In the genomic region with DNA sequence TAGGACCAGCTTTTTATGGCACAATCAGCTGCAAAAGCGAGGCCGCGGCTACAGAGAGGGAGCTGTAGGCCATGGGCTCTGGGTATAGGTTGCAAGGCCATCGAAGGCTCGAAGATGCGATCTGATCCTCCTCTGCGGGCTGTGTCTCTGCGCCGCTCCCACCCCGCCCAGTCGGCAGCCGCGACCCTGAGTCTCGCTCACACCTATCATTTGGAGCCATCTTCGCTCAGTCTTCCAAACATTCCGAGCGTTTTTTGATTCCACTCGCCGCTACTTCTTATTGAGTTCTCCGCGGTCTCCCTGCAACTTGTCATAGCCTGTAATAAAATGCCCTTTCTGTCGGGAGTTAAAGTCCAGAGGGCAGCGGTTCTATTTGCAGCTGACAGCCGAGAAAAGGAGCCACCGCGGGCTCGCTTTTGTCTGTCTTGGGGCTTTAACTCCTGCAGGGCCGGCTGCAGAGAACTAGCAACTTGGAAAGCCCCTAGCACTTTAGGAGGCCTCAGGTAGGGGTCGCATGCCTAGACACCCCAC, we compare ENCODE assay signal across 7 mouse cellular contexts.
DNase-seq lines count a peak whose midpoint lies in the region; ATAC-seq and TF ChIP-seq lines count a peak whose summit lies in the region.

No protein-coding gene starts in this region.

- H3K9ac ChIP-seq in hindbrain, embryonic 12.5 days, result 0 out of 2 replicates have a peak overlapping the region, but pooled peaks have one; percentile 14
- H3K9ac ChIP-seq in limb, embryonic 14.5 days (ENCODE audit: low read depth, low read length, severe bottlenecking), result no peak overlapping the region

- H3K4me3 ChIP-seq in hindbrain, embryonic 12.5 days, result peak overlapping the region; percentile 22
- H3K4me3 ChIP-seq in limb, embryonic 14.5 days (replicated peaks; ENCODE audit: low read length), result peak overlapping the region; percentile 10

- no peak for ATAC-seq in hindbrain, embryonic 12.5 days (ENCODE audit: low FRiP score)
- no peak for ATAC-seq in limb, embryonic 14.5 days (ENCODE audit: low FRiP score, low read depth)

- peaks cover 82% of the 10 kb centered on the region for H3K27me3 ChIP-seq in hindbrain, embryonic 12.5 days
- H3K27me3 ChIP-seq in limb, embryonic 14.5 days (ENCODE audit: control insufficient read depth, insufficient read depth, low read length), result peaks cover 60% of the 10 kb centered on the region

- H3K27ac ChIP-seq in hindbrain, embryonic 12.5 days, result no peak overlapping the region
- H3K27ac ChIP-seq in limb, embryonic 14.5 days (replicated peaks; ENCODE audit: low read depth, low read length), result no peak overlapping the region

- H3K36me3 ChIP-seq in hindbrain, embryonic 12.5 days, result no peaks in the 10 kb centered on the region
- H3K36me3 ChIP-seq in limb, embryonic 14.5 days (ENCODE audit: control insufficient read depth, insufficient read depth, low read length), result no peaks in the 10 kb centered on the region

- no peak for TF ChIP-seq POLR2A in limb, embryonic 14.5 days (IDR thresholded peaks at IDR 0.05; ENCODE audit: borderline replicate concordance, extremely low read depth, insufficient read depth, insufficient read length)

- H3K4me1 ChIP-seq in hindbrain, embryonic 12.5 days, result peaks cover 11% of the 10 kb centered on the region
- 0 out of 2 replicates have a peak, but pooled peaks cover 3% of the 10 kb centered on the region for H3K4me1 ChIP-seq in limb, embryonic 14.5 days (ENCODE audit: control insufficient read depth, insufficient read depth, low read length)

- WGBS in hindbrain, embryonic 12.5 days, result under 1% methylated on average over 29 of the region's 29 CpGs
- under 1% methylated on average over 29 of the region's 29 CpGs for WGBS in limb, embryonic 14.5 days

- DNase-seq in ovary, postnatal 36 days (ENCODE audit: low spot score), result peak; percentile 15
- no peak for DNase-seq in ovary, postnatal 14 days (ENCODE audit: low spot score)
- no peak for DNase-seq in limb, embryonic 14.5 days (ENCODE audit: low spot score)
- DNase-seq in yolk sac, embryonic 10.5 days (ENCODE audit: low spot score), result peak; percentile 23
- DNase-seq in spleen, adult 12 weeks (ENCODE audit: low spot score), result no peak
- DNase-seq in frontal cortex, adult 2 months (ENCODE audit: extremely low spot score in 1 of 2, low spot score in 1 of 2), result no peak

- peak overlapping the region; percentile 53 for H3K4me2 ChIP-seq in hindbrain, embryonic 12.5 days (replicated peaks)
- peak overlapping the region; percentile 39 for H3K4me2 ChIP-seq in limb, embryonic 14.5 days (replicated peaks; ENCODE audit: low read depth, low read length, severe bottlenecking)

- H3K9me3 ChIP-seq in hindbrain, embryonic 12.5 days (replicated peaks), result 0 out of 2 replicates have a peak, but pooled peaks cover 4% of the 10 kb centered on the region
- H3K9me3 ChIP-seq in limb, embryonic 14.5 days (ENCODE audit: control insufficient read depth, low read length), result no peaks in the 10 kb centered on the region

Comparison
In these comparisons a context has a peak if more than half of its experiments do, and no peak if none do; other contexts are left out.
1. DNase-seq: peak in ovary, postnatal 36 days (single experiment) and yolk sac, embryonic 10.5 days (single experiment); none in ovary, postnatal 14 days (single experiment), limb, embryonic 14.5 days (single experiment), spleen, adult 12 weeks (single experiment) and frontal cortex, adult 2 months (0 of 2).